Mouse (Mus musculus): Measurements from ENCODE around the gene Coro7. TPM values are rescaled to one million over a fixed set of nuclear protein-coding genes. Genes with fewer than 3 reads are reported as not detected.
A peak's percentile ranks its signal among the peaks of the same experiment; 100 is the strongest.

The Coro7 gene
- polyA plus RNA-seq, 1 experiment from 2014 or later, result 23.3 TPM

DNA sequence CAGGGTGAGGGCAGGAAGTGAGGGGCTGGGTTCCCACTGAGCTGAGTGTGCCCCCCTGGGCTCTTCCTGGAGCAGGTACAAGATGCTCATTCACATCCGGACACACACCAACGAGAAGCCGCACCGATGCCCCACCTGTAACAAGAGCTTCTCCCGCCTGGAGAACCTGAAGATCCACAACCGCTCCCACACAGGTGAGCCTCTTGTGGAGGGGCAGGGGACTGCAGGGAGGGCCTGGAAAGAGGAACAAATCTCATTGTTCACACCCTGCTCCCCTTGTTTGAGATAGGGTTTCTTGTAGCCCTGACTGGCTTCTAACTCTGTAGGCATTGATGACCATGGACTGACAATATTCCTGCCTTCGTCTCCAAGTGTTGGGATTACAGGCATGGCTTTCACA, 67.9 kb downstream of the Coro7 start:
- H3K9me3 ChIP-seq (ENCODE audit: control insufficient read depth, low read length), result no peaks in the 10 kb centered on the region
- no peaks in the 10 kb centered on the region for H3K27me3 ChIP-seq (ENCODE audit: control insufficient read depth, insufficient read depth, low read length)
- H3K27ac ChIP-seq (replicated peaks; ENCODE audit: low read depth, low read length), result no peak overlapping the region
- H3K4me1 ChIP-seq (ENCODE audit: control insufficient read depth, insufficient read depth, low read length), result peaks cover 5% of the 10 kb centered on the region; the same call in 1 of the 2 replicates
- H3K4me3 ChIP-seq (replicated peaks; ENCODE audit: low read depth, low read length), result no peak overlapping the region
- H3K9ac ChIP-seq (replicated peaks; ENCODE audit: low read length), result no peak overlapping the region
- no peak for ATAC-seq (ENCODE audit: low FRiP score, low TSS enrichment)
- H3K4me2 ChIP-seq (ENCODE audit: low read length), result no peak overlapping the region
- no peak for DNase-seq
- WGBS, result 93% methylated on average over 7 of the region's 7 CpGs
- H3K36me3 ChIP-seq (ENCODE audit: control insufficient read depth, insufficient read depth, low read length), result peaks cover 75% of the 10 kb centered on the region

DNA sequence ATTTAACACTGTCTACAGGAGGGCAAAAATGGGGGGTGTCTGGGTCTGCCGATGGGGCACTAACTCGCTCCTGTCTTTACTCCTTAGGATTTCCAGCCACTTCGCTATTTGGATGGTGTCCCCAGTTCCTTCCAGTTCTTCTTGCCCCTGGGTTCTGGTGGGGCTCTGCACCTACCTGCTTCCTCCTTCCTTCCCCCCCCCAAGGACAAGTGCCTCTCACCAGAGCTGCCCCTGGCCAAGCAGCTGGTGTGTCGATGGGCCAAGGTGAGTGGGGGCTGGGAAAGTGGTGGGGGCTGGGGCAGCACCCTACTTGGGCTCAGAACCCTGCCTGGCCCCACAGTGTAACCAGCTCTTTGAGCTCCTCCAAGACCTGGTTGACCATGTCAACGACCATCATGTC, 68.4 kb downstream of the Coro7 start:
- Histone ChIP-seq H3K9ac (replicated peaks; ENCODE audit: low read length) (no peak overlapping the region), H3K9me3 (ENCODE audit: control insufficient read depth, low read length) (no peaks in the 10 kb centered on the region), H3K36me3 (ENCODE audit: control insufficient read depth, insufficient read depth, low read length) (peaks cover 71% of the 10 kb centered on the region), H3K4me3 (replicated peaks; ENCODE audit: low read depth, low read length) (no peak overlapping the region), H3K27ac (replicated peaks; ENCODE audit: low read depth, low read length) (no peak overlapping the region), H3K4me2 (ENCODE audit: low read length) (no peak overlapping the region), H3K27me3 (ENCODE audit: control insufficient read depth, insufficient read depth, low read length) (no peaks in the 10 kb centered on the region), H3K4me1 (ENCODE audit: control insufficient read depth, insufficient read depth, low read length) (peaks cover 10% of the 10 kb centered on the region; the same call in 1 of the 2 replicates)
- WGBS, result 94% methylated on average over 5 of the region's 5 CpGs
- DNase-seq, result no peak
- ATAC-seq (ENCODE audit: low FRiP score, low TSS enrichment), result no peak

DNA sequence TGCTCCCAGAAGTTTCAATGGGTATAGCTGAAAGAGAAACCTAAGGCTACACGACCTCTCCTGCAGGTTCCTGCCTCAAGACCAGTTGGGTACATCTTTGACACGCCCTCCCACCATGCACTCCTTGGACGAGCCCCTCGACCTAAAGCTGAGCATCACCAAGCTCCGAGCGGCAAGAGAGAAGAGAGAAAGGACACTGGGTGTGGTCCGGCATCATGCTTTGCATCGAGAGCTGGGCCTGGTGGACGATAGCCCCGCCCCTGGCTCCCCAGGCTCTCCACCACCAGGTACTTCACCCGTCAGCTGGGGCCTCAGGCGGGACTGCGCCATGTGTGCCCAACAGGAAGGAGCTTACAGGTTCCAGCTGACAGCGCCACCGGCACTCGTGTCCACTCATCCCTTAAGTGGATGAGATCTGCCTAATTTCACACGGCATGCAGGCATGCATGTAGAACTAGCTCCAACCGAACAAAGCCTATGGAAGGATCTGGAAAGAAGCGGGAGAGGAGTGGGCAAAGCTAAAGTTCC, 71.0 kb downstream of the Coro7 start:
- no peaks in the 10 kb centered on the region for H3K9me3 ChIP-seq (ENCODE audit: control insufficient read depth, low read length)
- no peak for DNase-seq
- no peak for ATAC-seq (ENCODE audit: low FRiP score, low TSS enrichment)
- H3K27me3 ChIP-seq (ENCODE audit: control insufficient read depth, insufficient read depth, low read length), result no peaks in the 10 kb centered on the region
- no peak overlapping the region for H3K4me2 ChIP-seq (ENCODE audit: low read length)
- peaks cover 45% of the 10 kb centered on the region for H3K36me3 ChIP-seq (ENCODE audit: control insufficient read depth, insufficient read depth, low read length)
- 87% methylated on average over 19 of the region's 19 CpGs for WGBS
- H3K27ac ChIP-seq (replicated peaks; ENCODE audit: low read depth, low read length), result no peak overlapping the region
- H3K9ac ChIP-seq (replicated peaks; ENCODE audit: low read length), result no peak overlapping the region
- H3K4me1 ChIP-seq (ENCODE audit: control insufficient read depth, insufficient read depth, low read length), result peaks cover 31% of the 10 kb centered on the region
- H3K4me3 ChIP-seq (replicated peaks; ENCODE audit: low read depth, low read length), result no peak overlapping the region

DNA sequence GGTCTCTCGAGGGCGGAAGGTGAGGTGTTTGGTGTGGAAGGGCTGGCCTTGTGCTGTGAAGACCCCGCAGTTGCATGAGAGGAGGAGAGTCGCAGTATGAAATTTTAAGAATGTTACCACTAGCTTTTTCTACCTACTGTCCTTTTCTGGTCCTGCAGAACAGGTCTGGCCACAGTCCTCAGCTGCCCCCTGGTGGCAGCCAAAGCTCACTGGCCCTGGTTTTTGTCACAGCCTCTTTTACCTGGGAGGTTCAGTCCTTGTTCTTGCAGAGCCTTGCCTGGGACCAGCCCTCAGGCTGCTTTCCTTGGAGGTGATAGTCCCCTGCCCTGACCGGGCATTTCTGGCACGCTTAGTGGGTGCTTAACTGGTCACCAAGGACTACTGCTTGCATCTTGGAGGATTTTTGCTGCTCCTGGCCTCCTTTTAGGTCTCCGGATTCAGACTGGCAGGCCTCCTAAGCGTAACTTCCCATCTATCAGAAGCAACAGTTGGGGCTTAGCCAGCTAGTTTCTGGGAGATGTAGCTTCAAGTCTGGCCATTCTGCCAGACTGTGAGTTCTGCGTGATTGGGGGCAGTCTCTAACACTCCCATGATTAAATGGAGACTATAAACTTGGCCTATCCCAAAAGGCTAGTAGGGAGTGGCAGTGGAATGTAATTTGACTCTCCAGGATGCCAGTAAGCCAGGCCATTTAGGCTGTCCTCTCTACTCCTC, 71.6 kb downstream of the Coro7 start:
- ATAC-seq (ENCODE audit: low FRiP score, low TSS enrichment), result peak; percentile 53; the same call in 1 of the 2 replicates
- H3K9me3 ChIP-seq (ENCODE audit: control insufficient read depth, low read length), result no peaks in the 10 kb centered on the region
- no peaks in the 10 kb centered on the region for H3K27me3 ChIP-seq (ENCODE audit: control insufficient read depth, insufficient read depth, low read length)
- no peak overlapping the region for H3K9ac ChIP-seq (replicated peaks; ENCODE audit: low read length)
- WGBS, result 57% methylated on average over 9 of the region's 9 CpGs
- no peak overlapping the region for H3K4me3 ChIP-seq (replicated peaks; ENCODE audit: low read depth, low read length)
- peaks cover 33% of the 10 kb centered on the region for H3K4me1 ChIP-seq (ENCODE audit: control insufficient read depth, insufficient read depth, low read length)
- peak; percentile 93 for DNase-seq
- H3K27ac ChIP-seq (replicated peaks; ENCODE audit: low read depth, low read length), result no peak overlapping the region
- peaks cover 39% of the 10 kb centered on the region for H3K36me3 ChIP-seq (ENCODE audit: control insufficient read depth, insufficient read depth, low read length)
- no peak overlapping the region for H3K4me2 ChIP-seq (ENCODE audit: low read length)

DNA sequence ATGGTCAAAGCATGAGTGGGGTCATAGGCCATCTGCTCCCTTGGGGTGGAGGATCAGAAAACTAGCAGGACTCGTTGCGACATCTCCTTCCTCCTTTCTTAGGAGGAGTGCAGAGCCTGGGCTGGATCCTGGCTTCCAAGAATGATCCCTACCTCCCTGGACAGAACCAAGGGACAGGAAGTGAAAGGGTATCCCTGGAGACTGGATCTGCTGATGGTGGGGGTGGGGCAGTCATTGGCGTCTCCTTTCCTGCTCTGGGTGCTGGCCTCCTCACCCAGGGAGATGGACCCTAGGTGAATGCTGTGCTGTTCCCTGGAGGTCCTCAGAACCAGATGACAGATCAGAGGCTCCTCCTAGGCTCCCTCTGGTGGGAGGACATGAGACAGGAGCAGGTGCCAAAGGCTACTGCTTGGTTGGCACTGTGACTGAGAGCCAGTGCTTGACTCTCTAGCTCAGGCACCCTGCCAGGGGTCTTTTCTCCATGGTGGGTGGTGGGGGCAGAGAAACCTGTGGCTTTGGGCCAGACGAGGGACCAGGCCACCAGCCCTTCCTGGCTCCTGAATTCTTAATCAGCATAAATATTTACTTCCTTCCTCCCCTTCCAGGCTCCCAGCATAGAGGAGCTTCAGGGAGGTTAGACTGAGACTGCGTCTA, 73.0 kb downstream of the Coro7 start:
- Histone ChIP-seq H3K4me3 (replicated peaks; ENCODE audit: low read depth, low read length) (no peak overlapping the region), H3K27me3 (ENCODE audit: control insufficient read depth, insufficient read depth, low read length) (no peaks in the 10 kb centered on the region), H3K27ac (replicated peaks; ENCODE audit: low read depth, low read length) (no peak overlapping the region), H3K4me1 (ENCODE audit: control insufficient read depth, insufficient read depth, low read length) (peaks cover 41% of the 10 kb centered on the region), H3K4me2 (ENCODE audit: low read length) (no peak overlapping the region), H3K9ac (replicated peaks; ENCODE audit: low read length) (no peak overlapping the region), H3K9me3 (ENCODE audit: control insufficient read depth, low read length) (no peaks in the 10 kb centered on the region), H3K36me3 (ENCODE audit: control insufficient read depth, insufficient read depth, low read length) (peaks cover 26% of the 10 kb centered on the region)
- 33% methylated on average over 5 of the region's 5 CpGs for WGBS
- ATAC-seq (ENCODE audit: low FRiP score, low TSS enrichment) (peak; percentile 41; the same call in 1 of the 2 replicates), DNase-seq (peak; percentile 67)

DNA sequence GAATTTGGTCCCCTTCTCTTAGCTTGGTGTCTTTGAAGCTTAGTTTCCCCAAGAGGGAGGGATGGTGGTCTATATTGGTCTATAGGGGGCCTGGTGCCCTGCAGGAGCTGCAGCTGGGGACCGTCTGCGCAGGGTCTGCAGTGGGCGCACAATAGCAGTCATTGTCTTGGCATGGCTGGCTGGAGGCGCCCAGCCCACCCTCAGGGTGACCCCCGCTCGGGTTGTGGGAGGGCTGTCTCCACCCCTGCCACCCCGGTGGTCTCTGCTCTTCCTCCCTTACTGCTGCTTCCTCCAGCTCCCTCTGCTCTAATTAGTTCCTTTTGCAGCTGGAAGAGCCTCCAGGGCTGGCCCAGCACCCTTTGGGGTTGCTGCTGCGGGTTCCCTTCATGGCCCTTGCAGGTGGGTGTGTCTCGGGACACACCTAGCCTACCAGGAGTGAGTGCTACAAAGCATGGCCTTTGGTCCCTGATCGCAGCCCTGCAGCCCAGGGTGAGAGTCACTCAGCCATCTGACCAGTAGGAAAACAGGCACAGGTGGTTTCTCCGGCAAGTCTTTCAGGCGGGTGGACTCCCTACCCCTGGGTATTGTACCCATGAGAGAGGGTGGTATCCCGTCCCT, 74.0 kb downstream of the Coro7 start:
- Histone ChIP-seq H3K4me3 (replicated peaks; ENCODE audit: low read depth, low read length) (no peak overlapping the region), H3K4me2 (ENCODE audit: low read length) (no peak overlapping the region), H3K36me3 (ENCODE audit: control insufficient read depth, insufficient read depth, low read length) (peaks cover 18% of the 10 kb centered on the region; the same call in 1 of the 2 replicates), H3K4me1 (ENCODE audit: control insufficient read depth, insufficient read depth, low read length) (peaks cover 45% of the 10 kb centered on the region), H3K9me3 (ENCODE audit: control insufficient read depth, low read length) (no peaks in the 10 kb centered on the region), H3K9ac (replicated peaks; ENCODE audit: low read length) (no peak overlapping the region), H3K27me3 (ENCODE audit: control insufficient read depth, insufficient read depth, low read length) (no peaks in the 10 kb centered on the region), H3K27ac (replicated peaks; ENCODE audit: low read depth, low read length) (no peak overlapping the region)
- DNase-seq (no peak), ATAC-seq (ENCODE audit: low FRiP score, low TSS enrichment) (no peak)
- 43% methylated on average over 13 of the region's 13 CpGs for WGBS

DNA sequence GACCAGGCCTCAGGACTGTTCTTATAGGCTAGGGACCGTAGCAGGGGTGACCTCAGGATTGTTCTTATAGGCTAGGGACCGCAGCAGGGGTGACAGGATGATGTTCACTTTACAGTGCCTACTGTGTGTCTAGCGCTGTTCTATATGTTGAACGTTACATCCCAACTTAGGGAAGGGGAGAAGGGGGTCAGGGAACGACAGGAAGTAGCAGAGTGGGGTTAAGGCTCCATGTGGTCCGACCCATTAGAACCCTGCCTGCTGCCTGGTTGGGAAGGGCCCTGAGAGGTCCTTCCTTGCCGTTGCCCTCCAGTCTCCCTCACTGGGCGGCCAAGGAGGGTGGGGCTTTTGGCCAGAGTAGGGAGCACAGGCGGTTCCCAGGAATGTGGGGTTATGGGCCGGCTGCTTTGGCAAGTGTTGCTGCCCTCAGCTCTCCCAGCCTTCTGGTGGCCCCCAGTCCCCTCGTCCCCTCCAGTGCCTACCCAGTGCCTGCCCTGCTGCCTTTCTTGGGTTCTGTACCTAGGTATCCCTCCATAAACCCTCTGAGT, 75.2 kb downstream of the Coro7 start:
- ATAC-seq (ENCODE audit: low FRiP score, low TSS enrichment) (no peak), DNase-seq (no peak)
- H3K36me3 ChIP-seq (ENCODE audit: control insufficient read depth, insufficient read depth, low read length), result peaks cover 8% of the 10 kb centered on the region; the same call in 1 of the 2 replicates
- WGBS, result 75% methylated on average over 11 of the region's 11 CpGs
- no peak overlapping the region for H3K4me2 ChIP-seq (ENCODE audit: low read length)
- H3K27me3 ChIP-seq (ENCODE audit: control insufficient read depth, insufficient read depth, low read length), result no peaks in the 10 kb centered on the region
- no peak overlapping the region for H3K4me3 ChIP-seq (replicated peaks; ENCODE audit: low read depth, low read length)
- no peak overlapping the region for H3K9ac ChIP-seq (replicated peaks; ENCODE audit: low read length)
- no peaks in the 10 kb centered on the region for H3K9me3 ChIP-seq (ENCODE audit: control insufficient read depth, low read length)
- peaks cover 45% of the 10 kb centered on the region for H3K4me1 ChIP-seq (ENCODE audit: control insufficient read depth, insufficient read depth, low read length)
- H3K27ac ChIP-seq (replicated peaks; ENCODE audit: low read depth, low read length), result no peak overlapping the region

DNA sequence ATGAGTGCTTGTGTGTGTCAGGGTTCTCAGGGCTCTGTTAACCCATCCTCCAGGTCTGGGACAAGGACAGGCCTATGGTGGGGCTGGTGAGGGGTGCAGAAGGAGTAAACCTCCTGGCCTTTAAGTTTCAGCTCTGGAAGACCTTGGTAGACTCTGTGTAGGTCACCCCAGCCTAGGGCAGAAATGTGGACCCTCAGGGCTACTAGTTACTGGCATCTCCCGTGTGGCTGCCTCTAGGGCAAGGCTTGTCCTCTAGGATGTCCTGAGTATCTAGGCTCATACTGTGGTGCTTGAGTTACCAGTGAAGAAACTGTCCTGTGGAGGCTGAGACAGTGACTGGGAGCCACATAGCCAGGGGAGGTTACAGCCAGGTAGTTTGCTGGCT, 76.1 kb downstream of the Coro7 start:
- DNase-seq (no peak), ATAC-seq (ENCODE audit: low FRiP score, low TSS enrichment) (no peak)
- H3K4me3 ChIP-seq (replicated peaks; ENCODE audit: low read depth, low read length), result no peak overlapping the region
- H3K36me3 ChIP-seq (ENCODE audit: control insufficient read depth, insufficient read depth, low read length), result no peaks in the 10 kb centered on the region
- H3K4me1 ChIP-seq (ENCODE audit: control insufficient read depth, insufficient read depth, low read length), result peaks cover 54% of the 10 kb centered on the region
- H3K9me3 ChIP-seq (ENCODE audit: control insufficient read depth, low read length), result no peaks in the 10 kb centered on the region
- no peak overlapping the region for H3K27ac ChIP-seq (replicated peaks; ENCODE audit: low read depth, low read length)
- no peaks in the 10 kb centered on the region for H3K27me3 ChIP-seq (ENCODE audit: control insufficient read depth, insufficient read depth, low read length)
- no peak overlapping the region for H3K4me2 ChIP-seq (ENCODE audit: low read length)
- WGBS, result 62% methylated on average over 1 of the region's 1 CpGs
- no peak overlapping the region; the same call in 1 of the 2 replicates for H3K9ac ChIP-seq (replicated peaks; ENCODE audit: low read length)
